Mouse (Mus musculus) adrenal gland, postnatal 36 days (tissue): ENCODE data around the gene Tex44. TPM values are rescaled to one million over a fixed set of nuclear protein-coding genes. Genes with fewer than 3 reads are reported as not detected.

Experiments
- DNase-seq, 2 experiments: peaks; one replicate each; pipeline ENCODE4 v3.0.0; 2021; ENCODE audit warnings: mixed read lengths in 1 of 2
- total RNA-seq, 2 experiments: library from RNA; stranded (reverse); gene quantifications; 2 replicates each; pipeline ENCODE4 v1.2.3; 2021

Tex44 gene
- total RNA-seq, 2 experiments from 2014 or later, result not detected

DNA sequence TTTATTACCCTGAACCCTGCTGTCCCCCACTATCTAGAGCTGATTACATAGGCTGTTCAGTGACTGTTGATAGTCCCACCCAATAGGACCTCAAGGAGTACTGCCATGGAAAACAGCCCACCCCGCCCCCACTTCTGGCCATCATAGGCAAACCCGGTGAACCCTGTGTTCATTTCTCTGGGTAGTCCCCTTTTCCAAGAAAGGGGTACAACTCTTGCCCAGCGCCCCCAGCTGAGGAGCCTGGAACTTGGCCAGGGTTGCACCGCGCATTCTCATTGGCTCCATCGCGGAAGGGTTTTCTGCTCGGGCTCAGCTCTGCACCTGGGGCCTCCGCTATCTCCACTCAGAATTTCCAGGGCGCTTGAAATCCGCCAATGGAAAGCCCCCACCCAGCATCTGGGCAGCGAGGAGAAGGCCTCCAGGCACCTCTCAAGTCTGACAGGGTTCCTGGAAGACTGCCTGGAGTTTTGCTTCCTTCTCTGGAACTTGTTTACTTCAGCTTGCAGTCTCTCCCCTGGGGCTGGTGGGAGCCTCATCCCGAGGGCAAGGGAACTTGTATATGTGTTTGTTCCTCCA, 21.6 kb downstream of the Tex44 start:
- no peak for DNase-seq

DNA sequence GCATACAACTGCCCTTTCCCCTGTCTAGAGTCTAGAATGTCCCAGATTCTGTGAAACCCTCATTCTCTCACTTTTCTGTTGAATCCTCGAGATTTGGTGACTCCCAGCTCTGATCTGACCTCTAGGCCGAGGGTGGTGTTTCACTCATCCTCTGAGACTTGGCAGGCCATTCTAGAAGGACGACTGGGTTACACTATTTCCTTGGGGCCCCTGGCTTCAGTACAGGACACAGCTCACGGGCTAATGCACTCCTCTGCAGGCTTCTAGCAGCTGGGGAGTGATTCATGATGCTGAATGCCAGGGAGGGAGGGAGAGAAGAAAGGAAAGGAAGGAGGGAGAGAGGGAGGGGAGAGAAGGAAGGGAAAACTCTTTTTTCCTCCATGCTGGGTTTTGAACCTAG, 22.1 kb downstream of the Tex44 start:
- DNase-seq, result peak; percentile 56 to 57

DNA sequence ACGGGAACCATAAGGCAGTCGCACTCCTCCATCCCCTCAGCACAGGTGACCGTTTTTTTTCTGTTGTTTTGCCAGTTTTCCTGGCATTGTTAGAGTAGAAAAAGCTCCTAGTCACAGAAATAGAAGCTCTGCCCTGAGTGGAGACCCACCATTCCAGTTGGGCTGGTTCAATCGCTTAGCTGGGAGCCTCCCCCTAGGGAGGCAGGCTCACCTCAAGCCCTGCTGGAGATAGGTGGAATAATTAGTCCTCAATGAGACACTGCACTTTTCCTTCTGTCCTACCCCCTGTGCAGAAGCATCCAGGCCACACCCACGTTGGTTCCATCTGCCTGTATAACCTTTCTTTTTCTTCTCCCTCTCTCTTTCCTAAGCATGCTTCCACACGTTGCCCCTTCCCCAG, 23.8 kb downstream of the Tex44 start:
- DNase-seq, result no peak

DNA sequence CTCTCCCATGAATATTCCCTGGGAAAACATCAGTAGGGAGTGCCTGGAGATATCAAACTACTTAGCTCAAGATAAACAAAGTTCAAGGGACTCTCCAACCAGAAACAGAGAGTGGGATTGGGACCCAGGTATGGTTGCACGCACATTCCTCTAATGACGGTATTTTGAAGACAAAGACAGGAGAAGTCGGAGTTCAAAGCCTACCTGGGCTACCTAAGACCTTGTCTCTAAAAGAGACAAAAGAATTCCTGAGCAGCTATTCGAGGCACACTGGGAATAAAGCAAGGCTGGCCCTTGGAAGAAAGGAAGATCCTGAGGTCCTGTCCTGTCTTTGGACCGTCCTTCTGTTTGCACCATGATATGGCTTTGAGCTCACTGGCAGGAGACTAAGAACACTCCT, 26.6 kb downstream of the Tex44 start:
- no peak for DNase-seq

DNA sequence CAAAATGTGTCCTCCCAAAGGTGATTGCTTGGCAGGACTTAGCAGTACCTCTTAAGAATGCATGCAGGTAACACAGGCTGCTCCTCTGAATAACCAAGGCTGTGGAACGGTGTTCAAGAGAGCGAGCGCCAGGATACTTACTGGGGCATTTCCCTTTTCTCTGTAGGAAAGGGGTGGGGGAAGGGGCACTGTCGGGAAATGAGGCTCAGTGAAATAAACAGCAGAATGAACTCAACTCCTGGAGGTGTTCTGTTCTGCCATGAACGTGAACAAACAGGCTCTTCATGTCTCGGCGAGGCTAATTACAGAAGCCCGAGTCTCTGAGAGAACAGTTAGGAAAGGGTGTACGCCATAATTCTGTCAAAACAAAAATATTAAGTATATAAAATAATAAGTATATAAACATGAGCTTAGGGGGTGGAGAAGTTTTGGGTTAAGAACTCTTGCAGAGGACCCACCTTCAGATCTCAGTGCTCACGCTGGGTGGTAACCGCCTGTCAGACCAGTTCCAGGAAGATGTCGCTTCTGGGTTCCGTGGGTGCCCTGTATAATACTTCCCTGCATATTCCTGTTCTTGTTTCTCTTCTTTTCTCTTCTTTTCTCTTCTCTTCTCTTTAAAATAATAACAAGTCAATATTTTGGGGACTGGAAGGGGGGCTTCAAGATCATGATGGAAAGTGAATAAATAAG, 30.9 kb downstream of the Tex44 start:
- DNase-seq, result no peak

DNA sequence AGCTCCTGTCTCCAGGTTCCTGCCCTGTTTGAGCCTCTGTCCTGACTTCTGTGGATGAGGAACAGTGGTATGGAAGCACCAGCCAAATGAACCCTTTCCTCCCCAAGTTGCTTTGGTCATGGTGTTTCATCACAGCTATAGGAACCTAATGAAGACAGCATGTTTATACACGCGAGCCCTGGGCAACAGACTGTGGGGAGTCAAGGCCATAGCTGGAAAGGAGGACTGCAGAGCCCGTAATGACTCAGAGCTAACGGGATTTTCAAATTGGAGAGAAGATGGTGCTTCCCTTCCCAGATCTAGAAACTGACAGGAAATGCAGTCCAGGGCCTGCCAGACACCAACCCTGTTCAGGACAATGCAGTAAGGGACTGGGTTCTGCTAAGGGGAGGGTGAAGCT, 33.2 kb downstream of the Tex44 start:
- DNase-seq, result no peak

DNA sequence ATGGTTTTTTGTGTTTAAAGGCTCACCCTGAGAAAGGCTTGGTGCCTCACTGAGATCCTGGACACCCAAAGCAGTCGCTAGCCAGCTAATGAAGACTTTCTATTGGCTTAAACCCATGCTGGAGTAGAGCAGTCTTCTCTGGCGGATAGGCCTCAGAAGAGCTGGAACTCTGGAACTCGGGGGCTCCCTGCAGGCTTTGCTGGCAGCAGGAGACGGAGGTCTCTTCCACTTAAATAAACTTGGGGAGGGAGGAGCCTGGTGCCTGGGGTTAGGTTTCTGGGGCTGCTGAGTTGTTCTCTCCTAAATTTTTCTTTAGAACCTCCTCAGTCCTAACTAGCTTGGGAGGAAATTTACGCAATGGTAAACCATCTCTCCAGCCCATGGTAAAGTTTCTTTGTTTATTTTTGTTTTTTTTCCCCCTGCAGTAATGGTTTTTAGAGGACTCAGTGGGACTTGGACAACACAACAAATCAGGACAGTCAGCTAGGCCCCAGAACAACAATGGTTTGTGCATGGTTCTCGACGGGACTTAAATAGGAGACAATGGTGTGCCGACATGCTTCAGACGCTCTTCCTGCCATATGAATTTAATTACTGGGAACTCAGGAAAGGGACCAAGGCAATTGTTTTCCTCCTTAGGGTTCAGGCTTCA, 38.2 kb downstream of the Tex44 start:
- DNase-seq, result no peak

DNA sequence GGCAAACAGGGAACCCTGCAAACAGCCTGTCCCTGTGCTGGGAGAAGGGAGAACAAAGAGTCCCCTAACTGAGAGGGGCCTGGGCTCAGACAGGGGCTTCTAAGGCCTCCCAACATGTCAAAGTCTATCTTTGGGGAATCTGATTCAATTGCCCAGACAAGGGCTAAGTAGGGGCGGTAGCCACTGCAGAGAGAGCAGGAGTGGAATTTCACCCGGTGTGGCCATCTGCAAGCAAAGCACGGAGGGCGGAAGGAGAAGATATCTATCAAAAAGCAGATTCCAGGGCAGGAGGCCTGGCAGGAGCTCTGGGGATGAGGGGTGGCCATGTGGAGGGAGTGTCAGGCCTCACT, 38.7 kb downstream of the Tex44 start:
- peak; percentile 36 to 48 for DNase-seq

DNA sequence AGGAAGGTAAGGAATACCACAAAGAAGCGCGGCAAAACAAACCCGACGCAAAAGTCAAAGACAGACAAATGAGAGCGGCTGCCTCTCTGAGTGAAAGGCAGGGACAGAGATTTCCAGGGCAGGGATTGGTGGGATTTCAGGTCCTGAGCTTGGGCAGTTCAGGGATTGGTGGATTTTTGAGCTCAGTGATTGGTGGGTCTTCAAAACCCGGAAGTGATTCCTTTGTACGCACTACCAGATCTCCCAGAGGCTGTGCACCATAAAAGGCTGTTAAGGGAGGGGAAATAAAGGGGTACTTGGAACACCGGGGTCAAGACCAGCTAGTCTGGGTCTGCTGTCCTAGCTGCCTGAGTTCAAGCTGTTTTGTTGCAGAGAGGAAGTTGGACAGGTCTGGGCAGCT, 41.3 kb downstream of the Tex44 start:
- no peak for DNase-seq

DNA sequence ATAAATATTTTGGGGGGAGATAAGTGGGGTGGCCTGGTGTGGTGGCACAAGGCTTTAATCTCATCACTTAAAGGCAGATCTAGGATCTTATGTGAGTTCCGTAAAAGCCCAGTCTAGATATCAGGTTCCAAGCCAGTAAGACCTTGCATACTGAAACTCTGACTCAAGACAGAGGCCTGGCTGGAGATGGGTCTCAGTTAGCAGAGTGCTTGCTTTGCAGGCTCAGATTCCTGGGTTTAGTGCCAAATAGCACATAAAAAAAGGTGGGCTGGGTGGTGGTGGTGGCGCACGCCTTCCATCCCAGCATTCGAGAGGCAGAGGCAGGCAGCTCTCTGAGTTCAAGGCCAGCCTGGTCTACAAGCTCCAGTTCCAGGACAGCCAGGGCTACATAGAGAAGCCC, 43.7 kb downstream of the Tex44 start:
- DNase-seq, result peak in 1 of 2 experiments; percentile 11

DNA sequence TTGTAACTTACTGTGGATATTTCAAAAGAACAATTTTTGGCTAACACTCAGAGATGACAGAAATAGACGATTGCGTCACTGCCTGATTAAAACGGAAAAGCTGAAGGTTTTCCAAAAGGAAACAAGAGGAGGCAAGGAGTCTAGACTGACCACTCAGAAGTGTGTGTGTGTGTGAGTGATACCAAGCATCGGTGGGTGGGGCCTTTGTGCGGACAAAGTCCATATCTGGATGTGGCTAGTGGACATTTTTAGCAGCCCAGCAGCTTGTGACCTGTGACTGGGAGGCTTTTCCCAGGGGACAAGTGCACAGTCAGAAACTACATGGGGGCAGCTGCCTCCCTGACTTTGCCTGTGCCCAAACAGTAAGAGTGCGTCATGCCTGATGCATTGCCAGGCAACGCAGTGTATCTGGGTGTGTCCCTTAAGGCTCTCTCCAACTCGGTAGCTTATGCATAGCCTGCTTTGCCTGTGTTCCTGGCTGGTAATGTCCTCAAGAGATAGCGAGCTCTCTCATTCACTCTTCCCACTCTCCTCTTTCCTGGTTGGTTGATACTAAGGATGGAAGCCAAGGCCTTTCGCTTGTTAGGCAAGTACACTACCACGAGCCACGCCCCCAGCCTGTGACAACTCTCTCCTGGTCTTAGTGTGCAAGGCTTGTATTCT, 44.5 kb downstream of the Tex44 start:
- DNase-seq, result peak; percentile 85 to 86

DNA sequence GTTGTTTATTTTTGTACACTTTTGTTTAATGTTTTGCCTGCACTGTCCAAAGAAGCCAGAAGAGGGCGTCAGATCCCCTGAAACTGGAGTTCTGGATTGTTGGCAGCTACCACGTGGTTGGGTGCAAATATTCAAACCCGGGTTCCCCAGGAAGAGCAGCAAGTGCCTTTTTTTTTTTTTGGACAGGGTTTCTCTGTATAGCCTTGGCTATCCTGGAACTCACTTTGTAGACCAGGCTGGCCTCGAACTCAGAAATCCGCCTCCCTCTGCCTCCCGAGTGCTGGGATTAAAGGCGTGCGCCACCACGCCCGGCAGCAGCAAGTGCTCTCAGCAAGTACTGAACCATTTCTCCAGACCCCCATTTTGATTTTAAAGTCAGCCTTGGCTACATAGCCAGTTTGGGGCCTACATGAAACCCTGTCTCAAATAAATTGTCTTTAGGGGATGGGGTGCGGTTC, 45.4 kb downstream of the Tex44 start:
- DNase-seq, result peak; percentile 31 to 55

DNA sequence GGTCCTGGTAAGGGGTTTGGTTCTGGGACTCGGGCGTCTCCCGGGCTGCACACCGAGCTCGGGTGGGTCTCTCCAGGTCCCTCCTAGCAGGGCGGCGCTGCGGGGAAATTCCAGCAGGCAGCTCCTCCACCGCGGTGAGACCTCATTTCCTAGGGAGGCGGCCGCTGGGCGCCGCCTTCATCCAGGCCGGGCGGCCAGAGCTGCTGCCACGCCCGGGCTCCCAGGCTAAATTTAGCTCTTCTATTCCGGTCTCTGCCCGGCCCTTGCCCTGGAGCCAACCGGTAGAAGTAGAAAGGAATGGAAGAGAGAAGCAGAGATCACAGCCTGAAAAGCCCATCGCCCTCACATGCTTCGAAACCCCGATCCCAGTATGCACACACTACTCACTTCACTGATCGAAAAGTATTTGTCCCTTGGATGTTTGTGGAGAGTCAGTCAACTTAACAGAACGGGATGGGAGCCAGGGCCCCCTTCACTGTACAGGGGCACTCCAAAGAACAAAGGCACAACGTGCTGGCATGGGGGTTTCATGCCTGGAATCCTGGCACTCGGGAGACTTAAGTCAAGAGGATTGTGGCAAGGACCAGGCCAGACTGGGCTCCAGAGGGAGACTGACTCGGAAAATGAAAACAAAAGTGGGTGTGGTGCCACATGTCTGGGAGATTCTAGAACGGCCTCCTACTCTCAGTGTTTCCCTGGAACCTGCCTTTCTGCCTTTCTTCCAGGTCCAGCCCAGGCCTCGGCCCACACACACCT, 46.2 kb downstream of the Tex44 start:
- peak; percentile 85 to 87 for DNase-seq

DNA sequence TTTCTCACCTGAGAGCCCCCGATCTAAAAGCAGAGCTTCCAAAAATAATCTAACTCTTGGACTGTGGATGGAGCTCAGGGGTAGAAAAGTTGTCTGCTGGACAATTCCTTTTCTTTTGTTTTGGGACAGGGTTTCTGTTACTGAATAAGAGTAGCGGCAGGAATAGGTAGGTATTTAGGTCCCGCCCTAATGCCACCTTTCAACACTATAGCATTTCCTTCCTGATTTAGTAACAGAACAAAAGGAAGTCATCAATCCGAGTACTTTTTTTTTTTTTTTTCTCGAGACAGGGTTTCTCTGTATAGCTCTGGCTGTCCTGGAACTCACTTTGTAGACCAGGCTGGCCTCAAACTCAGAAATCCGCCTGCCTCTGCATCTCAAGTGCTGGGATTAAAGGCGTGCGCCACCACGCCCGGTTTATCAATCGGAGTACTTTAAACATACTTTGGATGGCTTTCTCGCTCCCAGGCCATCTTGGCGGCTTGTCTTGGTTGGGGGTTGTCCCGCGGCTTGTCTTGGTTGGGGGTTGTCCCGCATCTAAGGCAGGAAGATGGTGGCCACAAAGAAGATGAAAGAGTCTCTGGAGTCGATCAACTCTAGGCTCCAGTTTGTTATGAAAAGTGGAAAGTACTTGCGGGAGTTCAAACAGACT, 47.1 kb downstream of the Tex44 start:
- no peak for DNase-seq

Other genes starting within 250 kb of the Tex44 start
- under 1 TPM; 0.13 to 0.17 TPM for gene B3gnt7, start 123.5 kb upstream of the Tex44 start, total RNA-seq
- 100 to 1,000 TPM; 222 to 234 TPM for gene Ncl, start 66.9 kb upstream of the Tex44 start, total RNA-seq
- gene Nmur1, start 101 bp upstream of the Tex44 start, total RNA-seq, result not detected
- gene Ptma, start 100.4 kb downstream of the Tex44 start, total RNA-seq, result 100 to 1,000 TPM; 546 to 552 TPM
- gene Pde6d, start 156.3 kb downstream of the Tex44 start, total RNA-seq, result 10 to 100 TPM; 31.2 to 35.7 TPM
- gene Cops7b, start 156.6 kb downstream of the Tex44 start, total RNA-seq, result 10 to 100 TPM; 12.7 to 13.0 TPM
- gene Nppc, start 244.2 kb downstream of the Tex44 start, total RNA-seq, result not detected